Mouse (Mus musculus) left cerebral cortex, adult 11 months (tissue): ENCODE results near the gene Srebf2.
"Not testable (repeated sequence)": the region's sequence is repeated elsewhere in the genome, so short reads cannot be mapped to it uniquely, and the experiment has no call there.

Experiments
- DNase-seq: peaks from one replicate; pipeline ENCODE4 v3.0.0; 2022; ENCODE audit warnings: low spot score

Srebf2 gene

DNA sequence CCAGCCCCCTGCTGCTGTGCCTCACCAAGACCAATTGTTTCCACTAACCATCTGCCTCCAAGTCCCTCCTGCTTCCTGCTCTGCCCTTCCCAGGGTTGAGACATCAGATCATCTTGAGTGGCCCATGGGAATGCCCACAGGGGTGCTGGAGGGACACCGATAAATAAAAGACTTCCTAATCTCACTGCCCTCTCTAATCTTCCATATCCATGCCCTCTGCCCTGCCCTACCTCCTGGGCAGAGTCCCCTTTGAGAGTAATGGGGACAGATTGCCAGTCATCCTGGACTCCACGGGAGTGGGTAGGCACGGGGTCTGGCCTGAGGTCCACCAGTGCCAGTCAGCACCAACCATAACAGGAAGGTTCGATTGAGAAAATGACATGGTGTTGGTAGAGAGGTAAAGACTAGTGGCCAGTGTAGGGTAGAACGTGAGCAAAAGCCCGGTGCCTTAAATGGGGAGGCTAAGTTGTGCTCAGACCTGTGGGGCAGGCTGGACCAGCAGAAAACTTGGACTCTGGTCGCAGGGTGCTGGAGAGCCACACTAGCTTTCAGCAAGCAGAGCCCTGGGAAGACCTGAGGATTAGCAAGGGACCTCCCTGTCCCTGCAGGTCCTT lies 77.7 kb downstream of the Srebf2 start:
- DNase-seq, result no peak

DNA sequence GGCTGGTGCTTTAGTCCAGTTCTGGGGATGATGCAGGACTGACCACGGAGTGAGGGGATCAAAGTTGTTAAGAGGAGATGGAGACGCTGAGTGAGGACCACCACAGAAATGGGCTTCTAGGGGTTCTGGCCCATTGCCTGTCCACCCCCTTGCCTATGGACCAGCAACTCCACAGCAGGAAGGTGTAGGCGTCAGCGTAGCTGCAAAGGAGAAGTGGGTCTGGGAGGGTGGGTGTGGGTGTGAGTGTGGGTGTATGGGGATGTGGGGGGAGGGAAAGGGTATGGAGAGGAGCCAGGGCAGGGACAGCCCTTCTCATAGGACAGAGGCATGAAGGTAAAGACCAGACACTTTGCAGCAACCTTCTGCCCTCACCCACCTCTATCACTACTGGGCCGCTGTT lies 78.8 kb downstream of the Srebf2 start:
- no peak for DNase-seq

DNA sequence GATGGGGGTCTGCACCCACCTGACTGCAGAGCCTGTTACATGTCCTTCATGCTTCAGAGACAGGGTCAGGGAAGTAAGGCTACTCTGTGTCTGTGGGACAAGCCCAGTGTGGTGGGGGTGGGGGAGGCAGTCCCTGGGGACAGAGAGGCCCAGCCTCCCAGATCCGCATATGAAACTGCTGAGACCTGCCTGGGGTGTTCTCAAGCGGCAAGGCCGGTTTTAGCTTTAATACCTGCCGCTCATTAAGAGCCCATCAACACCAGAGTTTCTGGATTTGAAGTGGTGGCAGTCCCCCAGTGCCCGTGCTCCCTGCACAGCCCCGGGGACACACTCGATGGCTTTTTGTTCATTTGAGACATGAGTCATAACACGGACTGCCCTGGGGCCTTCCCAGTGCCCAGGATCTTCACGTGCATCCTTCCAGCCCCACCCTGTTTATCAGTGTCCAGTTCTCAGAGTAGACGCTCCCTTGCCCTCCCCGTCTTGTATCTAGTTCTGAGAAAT lies 82.6 kb downstream of the Srebf2 start:
- DNase-seq, result no peak

DNA sequence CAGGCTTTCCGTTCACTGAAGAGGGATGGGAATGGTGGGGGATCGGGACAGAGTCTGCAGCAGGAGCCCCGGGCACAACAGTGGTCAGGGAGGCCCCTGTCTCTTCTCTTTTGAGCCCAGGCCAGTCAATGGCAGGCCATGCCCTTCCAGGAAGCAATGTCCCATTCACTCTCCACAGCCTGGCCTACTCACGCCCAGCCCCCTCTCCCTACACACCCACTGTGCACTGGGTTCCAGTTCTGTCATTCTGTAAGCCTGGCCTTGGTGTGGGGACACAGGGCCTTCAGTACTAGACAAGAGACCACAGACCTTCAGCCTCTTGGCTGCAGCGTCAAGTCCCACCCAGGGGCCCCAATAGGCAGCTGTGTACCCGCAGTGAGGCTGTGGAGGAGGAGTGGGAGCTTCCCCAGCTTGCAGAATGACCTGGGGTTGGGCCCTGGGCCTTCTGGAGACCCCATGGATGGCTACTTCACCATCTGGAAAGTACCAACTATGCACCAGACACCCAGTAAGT lies 83.2 kb downstream of the Srebf2 start:
- DNase-seq, result no peak

DNA sequence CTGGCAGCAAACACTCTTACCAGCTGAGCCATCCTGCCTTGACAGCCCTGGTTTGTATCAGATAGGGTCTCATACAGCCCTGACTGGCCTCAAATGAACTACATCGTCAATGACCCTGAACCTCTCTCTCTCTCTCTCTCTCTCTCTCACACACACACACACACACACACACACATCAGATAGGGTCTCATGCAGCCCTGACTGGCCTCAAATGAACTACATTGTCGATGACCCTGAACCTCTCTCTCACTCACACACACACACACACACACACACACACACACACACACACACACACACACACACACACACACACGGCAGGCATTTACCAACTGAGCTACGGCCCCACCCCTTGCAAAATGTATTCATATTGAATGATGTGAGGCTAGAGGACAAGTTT lies 84.1 kb downstream of the Srebf2 start:
- DNase-seq, result no peak

DNA sequence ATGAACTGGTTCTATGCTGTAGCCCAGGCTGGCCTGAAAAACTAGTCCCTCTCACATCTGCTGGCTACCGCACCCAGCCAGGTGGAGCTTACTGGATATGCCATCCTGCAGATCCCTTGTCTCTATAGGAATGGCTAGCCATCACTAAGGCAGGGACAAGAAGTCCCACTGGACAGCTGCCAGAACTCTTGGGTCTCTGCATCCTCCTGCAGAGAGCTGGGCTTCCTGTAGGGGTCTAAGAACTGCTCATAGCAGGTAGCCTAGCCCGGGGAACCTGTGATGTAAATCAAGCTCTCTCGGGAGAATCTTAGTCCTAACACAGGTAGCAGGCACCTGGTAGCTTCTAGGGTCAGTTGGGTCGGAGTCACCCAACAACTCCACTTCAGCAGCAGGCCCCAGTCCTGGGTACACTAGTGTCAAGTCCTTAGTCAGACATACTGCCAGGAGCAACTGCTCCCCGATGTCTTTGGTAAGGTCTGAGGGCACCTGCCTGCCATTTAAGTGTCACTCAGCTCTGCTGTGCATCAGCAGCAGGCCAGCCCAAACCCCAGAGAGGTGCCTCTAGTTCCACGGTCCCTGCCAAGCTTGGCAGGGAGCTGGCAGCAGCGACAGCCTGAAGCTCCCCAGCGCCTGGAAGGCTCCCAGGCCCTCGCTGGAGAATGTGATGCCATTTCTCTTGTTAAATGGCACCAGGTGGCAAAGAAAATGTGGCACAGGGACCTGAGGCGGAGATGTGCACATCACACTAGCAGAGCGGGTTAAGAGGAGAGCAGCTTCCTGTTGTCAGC lies 84.8 kb downstream of the Srebf2 start:
- DNase-seq, result no peak

DNA sequence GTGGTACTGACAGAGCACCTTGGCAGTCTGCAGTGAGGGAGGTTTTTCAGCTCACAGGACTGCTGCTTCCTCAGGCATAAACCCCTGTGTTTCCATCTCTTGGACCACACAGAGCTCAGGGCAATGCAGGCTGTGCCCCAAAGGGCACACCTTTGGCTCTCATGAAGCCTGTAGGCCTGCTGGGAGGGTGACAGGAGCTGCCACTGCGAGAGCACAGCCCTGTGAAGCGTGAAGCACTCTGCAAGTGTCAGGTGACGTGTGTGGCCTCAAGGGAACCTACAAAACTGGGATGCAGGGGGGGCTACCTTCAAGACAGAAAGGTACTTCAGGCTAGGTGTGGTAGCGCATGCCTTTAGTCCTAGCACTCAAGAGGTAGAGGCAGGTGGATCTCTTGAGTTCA lies 85.7 kb downstream of the Srebf2 start:
- DNase-seq, result no peak

DNA sequence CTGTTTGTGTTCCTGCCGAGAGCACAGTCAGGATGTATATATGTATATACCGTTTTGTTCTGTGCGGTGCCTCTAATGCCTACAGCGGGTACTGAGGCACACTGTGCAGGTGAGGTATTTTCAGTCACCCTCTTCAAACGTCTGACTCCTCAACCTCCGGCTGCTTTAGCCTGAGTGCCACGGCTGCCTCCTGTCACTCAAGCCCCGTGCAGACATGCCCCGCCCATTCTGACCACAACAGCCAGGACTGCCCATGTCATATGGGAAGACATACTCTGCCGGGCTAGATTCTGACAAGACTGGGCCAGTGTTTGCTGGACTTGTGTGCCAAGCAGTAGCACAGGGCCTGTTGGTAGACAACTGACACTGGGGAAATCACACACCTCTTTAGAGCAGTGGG lies 88.7 kb downstream of the Srebf2 start:
- DNase-seq, result no peak

DNA sequence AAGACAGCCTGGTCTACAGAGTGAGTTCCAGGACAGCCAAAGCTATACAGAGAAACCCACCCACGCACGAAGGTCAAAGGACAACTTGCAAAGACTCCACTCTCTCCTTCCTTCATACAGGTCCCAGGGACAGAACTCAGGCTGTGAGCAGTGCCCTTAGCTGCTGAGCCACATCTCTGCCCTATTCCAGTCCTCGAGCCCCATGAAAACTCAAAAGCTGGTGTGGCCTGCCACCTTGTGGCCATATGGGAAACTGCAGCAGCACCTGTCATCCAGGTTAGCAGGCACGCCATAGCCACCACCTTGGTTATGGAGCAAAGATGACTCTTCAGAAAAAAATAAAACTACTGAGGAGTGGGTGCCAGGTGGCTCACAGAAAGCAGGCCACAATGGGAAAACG lies 89.6 kb downstream of the Srebf2 start:
- peak; percentile 68 for DNase-seq

DNA sequence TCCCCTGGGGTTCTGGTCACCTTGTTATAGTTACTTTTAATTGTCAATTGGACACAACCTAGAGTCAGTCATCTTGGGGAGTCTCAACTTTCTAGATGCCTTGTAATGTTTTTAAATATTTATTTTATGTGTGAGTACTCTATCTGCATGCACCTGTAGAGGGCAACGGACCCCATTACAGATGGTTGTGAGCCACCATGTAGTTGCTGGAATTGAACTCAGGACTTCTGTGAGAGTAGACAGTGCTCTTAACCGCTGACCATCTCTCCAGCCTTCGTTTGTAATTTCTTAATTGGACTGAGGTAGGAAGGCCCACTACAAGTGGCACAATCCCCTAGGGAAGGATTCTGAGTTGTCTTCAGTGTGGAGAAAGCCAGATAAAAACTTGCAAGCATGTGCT lies 96.3 kb downstream of the Srebf2 start:
- DNase-seq, result no peak

DNA sequence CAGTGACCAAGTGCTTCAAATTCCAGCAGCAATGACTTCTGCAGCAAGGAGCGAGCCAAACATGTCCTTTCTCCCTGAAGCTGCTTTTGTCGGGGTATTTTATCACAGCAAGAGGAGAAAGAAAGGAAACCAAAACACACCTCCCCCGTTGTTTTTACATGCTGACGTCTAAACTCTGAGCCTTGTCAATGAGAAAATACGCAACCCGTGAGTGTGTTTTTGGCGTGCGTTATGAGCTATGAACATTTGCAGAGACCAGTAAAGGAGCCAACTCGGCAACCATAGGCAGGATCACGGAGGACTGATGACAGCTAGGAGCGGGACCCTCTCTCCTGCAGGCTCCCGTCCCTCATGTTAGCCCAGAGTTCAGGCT lies 96.7 kb downstream of the Srebf2 start:
- no peak for DNase-seq

DNA sequence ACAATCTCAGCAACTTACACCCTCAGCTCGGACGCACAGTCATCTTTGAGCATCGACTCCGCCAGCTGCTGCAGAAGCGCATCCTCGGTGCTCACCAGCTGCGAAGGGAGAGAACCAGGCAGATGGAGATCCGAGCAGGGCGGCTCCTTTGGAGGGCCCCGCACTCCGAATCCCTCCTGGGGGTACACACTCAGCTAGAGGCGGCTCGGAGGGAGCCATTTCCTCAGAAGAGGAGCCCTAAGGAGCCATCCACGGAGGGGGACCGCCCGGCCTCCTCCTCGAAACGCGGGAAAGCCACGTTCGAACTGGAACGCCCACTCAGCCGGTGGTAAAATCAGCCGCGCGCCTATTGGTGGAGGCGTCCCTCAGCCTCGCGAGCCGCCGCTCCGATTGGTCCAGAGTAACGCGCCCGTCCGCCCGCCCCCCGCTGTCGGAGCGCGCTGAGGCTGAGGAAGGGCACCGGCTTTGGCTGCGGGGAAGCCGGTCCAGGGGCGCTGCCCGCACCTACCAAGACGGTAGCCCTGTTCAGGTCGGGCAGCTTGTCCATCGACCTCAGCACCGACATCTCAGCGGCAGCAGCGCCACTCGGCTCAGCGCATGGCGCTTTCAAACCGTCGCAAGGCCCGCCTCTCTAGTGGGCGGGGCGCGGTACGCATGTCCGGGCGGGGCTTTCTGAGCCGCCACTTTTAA lies 97.3 kb downstream of the Srebf2 start, which contains the start of gene Cenpm:
Gene Cenpm, minus strand, starts transcription at position 634 of the 690 bp plus-strand sequence.
- peak; percentile 83 for DNase-seq

DNA sequence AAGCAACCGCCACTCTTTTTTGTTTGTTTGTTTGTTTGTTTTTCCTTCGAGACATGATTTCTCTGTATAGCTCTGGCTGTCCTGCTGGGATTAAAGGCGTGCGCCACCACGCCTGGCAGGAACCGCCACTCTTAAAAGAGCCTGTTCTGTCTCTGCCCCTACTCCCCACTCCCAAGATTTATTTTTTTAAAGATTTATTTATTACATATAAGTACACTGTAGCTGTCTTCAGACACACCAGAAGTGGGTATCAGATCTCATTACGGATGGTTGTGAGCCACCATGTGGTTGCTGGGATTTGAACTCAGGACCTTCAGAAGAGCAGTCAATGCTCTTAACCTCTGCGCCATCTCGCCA lies 97.8 kb downstream of the Srebf2 start:
- DNase-seq, result not testable (repeated sequence)

DNA sequence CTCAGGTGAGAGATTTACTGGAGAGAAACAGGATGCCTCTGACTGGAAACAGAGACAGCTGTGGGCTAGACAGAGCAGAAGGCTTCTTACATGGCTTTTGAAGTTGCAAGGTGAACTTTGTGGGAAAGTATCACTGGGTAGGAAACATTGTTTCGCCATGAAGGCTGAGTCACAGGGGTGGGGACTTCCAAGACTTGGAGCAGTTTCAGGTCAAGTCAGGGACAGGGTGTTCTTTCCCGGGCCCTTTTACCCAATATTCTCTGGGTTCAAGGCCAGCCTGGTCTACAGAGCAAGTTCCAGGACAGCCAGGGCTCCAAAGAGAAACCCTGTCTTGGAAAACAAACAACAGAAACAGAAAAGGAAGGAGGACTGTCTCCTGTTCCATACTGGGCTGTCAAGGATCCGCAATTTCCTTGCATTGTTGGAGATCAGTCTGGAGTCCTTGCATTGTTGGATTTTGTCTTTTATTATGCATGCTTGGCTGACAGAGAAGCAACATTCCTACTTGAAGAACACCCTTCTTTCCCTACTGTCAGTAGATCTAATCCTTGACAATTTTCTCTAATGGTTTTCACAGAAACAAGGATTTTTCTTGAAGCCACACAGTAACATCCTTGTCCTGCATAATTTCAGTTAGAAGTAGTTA lies 100.3 kb downstream of the Srebf2 start:
- no peak for DNase-seq

DNA sequence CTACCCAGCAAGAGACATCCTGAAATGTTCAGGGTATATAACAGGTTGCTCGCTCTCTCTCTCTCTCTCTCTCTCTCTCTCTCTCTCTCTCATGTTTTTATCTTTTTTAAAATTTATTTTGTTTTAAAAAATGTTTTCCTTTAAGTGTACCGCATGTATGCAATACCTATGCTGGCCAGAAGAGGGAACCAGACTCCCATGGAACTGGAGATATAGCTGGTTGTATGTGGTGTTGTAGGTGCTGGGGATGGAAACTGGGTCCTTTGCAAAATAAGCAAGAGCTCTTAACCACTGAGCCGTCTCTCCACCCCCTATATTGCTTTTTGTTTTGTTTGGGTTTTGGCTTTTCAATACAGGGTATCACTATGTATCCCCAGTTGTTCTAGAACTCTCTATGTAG lies 104.6 kb downstream of the Srebf2 start:
- DNase-seq, result no peak

DNA sequence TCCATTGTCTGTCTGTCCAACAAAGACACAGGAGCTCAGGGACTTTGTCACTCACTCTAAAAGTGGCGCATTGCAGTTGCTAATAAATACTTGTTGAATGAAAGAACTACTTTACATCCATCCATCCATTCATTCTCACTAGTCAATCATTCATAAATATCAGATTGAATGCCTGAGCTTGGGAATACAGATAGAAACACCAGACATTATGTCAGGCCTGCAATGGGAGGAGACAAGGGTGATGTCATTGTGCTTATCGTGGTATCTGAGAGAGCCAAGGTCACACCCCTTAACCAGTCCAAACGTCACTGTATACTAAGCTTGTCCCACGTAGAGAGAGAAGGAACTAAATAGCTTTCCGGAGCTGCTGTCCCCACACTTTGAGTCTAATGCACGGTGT lies 105.1 kb downstream of the Srebf2 start, which contains the start of gene 1500009C09Rik:
Gene 1500009C09Rik, plus strand, starts transcription at position 301 of the 400 bp plus-strand sequence.
- no peak for DNase-seq
